Mouse (Mus musculus) cerebellum, adult 9-10 months (tissue): ENCODE data around the gene Nphs1.
"Not testable (repeated sequence)": the region's sequence is repeated elsewhere in the genome, so short reads cannot be mapped to it uniquely, and the experiment has no call there.

Experiments
- DNase-seq: peaks from one replicate; pipeline ENCODE4 v3.0.0; 2022

Nphs1 gene

DNA sequence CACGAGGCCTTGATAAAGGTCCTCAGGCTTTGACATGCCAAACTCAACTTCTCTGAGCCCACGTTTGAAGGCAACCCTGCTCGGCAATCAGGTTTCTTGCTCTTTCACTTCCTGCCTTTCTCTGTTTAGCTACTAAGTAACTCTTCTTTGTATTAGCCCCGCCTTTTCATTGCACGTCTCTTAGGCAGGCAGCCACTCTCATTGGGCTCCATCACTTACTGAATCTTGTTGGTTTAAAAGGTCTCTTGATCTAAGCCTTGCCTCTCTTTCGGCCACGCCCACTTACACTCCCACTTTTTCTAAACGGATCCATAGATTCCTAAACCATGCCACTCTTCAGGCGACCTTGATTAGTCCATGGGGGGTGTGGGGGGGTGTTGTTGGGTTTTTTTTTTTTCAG, 14.4 kb upstream of the Nphs1 start:
- DNase-seq = peak; percentile 45

DNA sequence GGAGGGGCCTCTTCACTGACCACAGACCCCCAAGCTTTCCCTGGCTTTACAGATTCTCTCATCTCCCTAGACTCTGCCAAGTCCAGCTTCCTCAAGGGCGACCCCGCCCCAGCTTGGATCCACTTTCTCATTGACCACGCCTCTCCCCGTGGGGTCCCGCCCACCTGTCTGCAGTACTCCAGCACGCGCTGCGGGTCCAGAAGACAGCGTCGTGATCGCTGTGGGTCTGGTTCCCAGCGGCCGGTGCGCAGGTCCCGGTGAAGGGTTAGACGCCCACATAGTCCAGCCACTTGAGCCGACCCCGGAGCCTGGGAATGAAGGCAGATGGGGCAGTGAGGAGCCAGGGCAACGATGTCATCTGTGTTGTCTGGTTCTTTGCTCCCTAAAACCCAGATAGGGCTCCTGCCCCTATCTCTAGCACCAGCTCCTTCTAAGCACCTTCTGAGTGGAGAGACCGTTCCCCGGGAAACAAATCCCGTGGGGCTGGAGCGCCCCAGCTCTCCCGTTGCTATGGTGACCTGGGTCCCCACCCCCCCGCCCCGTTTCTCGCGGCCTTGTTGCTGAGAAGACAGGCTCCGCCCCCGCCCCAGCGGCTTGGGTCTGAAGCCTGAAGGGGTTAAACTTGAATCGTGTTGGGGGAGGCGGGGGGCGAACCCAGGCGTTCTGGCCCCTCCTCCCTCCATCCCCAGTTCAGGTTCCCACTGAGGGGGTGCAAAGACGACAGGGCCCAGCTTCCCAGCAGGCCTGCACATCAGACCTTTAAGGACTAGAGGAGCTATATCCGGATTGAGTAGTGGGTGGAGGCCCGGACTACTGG, 13.8 kb upstream of the Nphs1 start:
- DNase-seq = peak; percentile 67

DNA sequence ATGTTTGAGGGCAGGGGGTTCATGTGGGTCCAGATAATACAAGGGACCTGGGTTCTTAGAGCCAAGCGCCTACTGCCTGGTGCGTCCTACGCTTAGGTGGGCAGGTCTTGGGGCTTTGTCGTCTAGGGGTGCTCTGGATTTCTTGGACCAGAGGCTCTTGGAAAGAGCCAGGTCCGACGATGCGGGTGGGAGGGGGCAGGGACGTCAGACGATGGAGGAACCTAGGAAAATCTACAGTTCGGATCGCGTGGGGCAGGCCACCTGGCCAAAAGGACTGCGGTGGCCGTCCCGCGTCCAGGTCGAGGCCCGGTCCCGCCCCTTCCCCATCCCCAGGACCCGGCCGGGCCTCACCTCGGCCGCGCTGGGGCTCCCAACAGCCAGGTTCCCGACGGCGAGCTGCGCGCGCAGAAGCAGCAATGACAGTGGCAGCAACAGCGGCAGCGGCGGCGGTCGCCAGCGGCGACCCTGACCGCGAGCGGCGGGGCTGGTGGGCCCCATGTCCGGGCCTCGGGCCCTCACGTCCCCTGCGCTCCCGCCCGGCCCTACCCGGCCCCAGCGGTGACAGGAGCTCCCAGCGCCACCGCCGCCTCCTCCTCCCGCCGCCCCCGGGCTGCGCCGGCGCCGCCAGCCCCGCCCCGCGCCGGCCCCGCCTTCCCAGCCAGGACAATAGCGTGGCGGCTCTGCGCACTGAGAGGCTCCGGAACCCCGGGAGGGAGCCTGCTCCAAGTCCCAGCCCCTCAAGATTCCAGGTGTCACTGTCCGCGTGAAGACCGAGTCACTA, 13.0 kb upstream of the Nphs1 start, which contains the start of gene Aplp1:
Gene Aplp1, minus strand, starts transcription at position 565 of the 781 bp plus-strand sequence.
- peak; percentile 57 for DNase-seq

DNA sequence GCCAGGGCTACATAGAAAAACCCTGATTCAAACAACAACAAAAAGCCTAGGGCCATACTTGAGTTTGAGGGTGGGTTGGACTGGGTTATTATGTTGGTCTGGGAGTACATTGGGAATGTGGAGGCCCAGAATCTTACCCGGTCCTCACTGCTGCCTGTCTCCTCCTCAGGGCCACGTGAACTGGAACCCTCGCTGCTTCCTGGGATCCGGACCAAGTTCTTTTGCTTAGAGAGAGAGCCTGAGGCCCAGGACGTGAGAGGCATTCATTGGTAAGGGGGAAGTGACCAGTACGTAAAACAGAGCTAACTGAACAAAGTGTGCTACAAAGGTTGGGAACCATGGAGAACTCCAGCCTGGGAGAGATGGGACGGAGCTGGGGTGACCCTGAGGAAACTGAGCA, 7.9 kb upstream of the Nphs1 start:
- no peak for DNase-seq

DNA sequence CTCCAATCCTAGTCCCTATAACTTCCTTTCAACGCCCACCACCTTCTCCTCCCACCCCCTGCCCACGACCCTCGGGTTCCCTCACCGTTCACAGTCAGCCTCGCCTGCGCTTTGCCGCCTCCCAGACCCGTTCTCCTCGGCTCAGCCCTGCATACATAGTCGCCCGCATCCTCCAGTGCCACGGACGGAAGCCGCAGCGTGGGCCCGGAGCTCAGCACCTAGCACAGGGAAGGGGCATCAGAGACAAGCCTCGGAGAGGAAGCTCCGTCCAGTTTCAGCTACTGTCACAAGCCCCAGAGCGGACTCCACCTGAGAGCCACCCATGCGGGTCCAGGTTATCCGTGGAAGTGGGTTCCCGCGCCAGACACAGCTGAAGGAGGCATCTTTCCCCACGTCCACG, 4.8 kb upstream of the Nphs1 start:
- DNase-seq = no peak

DNA sequence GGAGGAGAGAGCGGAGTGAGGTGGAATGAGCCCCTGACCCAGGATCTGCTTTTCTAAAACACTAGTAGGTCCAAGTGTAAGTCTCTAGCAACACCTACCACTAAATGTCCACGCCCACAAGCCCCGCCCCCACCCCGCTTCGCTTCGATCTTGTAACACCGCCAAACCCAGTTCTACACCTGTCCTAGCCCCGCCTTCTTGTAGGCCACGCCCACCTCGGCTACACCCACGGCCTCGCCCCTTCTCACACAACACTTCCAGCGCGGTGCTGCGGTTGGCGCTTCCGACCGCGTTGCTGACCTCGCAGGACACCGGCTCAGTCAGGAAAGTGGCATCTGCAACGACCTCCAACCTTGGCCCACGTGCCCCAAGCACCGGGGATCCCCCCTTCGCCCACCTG, 4.3 kb upstream of the Nphs1 start:
- no peak for DNase-seq

DNA sequence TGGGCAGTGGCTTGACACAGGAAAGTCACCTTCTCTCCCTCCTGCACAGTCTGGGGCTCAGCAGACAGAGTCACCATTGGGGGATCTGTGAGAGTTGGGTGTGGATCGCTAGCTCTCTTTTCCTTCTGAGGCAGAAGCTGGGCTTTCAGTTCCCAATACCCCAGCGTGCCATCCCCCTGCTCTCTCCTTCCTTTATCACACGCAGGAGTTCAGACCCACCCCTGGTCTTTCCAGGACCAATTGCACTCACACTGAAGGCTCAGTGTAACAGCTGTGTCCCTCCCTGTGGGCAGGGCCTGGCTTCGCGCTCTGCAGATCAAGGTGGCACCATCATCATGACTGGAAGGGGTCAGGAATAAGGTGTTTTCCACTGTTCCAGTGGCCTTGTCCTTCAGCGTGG, 3.9 kb upstream of the Nphs1 start:
- DNase-seq = no peak

DNA sequence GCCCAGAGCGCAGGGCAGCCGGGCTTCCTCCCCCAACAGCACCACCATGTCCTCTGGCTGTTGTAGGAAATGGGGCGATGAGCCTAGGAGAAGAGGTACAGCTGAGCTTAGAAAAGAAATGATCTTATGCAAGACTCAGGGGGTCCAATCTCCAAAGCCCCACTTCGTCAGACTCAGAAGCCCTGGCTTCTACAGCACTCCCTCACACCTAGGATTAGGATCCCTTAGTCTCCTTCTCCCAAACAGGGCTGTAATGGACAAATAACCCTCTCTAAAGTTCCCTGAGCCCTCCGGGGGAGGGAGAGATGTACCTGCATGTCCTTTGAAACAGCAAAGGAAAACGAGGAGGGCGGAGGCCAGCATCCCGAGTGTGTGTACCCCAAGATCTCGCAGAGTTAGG, 1.6 kb upstream of the Nphs1 start:
- no peak for DNase-seq

DNA sequence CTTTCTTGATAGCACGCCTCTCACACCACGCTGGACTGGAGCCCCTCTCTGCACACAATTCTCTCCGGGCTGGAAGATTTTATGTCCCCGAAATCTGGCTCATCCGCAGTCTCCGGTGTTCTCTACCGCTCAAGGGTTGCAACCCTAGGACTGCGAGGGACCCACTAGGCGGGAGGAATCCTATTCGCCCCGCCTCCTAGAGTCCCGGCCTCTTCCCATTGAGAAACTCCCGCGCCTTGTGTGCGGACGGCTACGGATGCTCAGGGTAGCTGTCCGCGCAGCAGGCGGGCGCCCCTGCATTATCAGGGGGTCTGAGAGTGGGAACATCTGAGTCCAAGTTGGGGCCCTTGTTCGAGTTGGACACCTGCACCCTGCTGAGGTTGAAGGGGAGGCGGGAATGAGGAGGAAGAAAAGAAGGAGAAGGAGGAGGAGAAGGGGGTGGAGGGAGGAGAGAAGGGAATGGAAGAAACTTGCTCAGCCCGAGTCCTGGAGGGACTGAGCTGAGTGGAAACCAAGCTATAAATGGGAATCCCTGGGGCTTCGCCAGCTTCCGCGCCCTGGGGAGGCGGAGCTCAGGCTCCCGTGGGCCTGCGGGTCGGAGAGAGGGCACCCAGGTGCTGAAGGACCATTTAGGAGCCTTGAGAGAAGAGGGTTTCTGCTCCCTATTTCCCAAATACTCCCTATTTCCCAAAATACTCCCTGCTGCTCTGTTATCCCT, 1.0 kb upstream of the Nphs1 start:
- no peak for DNase-seq

DNA sequence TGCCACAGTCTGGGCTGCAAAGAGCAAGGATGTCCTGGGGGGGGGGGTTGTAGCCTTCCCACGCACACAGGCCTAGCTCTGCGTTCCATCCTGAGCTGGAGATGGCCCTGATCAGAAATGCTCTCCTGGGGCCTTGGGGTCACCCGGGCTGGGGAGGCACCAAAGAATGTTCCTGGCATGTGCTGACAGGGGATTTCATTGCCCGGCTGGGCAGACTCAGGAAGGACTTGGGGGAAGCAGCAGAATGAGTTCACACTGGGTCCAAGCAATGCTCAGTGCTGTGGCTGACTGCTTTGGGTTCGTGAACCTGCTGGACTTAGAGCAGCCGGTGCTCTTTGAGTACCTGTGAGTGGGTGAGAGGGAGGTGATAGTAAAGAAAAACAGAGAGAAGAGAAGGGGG, 1.4 kb downstream of the Nphs1 start:
- no peak for DNase-seq

DNA sequence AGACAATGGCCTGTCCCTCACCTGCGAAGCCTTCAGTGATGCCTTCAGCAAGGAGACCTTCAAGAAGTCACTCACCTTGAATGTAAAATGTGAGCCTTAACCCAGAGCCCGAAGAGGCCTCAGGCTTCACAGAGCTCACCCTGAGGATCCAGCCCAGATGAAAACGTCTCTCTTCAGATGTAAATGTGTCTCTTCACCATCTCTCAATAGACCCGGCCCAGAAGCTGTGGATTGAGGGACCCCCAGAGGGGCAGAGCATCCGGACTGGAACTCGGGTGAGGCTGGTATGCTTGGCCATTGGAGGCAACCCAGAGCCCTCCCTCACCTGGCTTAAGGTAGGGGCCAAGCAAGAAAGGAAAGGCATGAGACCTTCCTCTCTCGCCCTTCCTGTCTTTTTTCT, 5.5 kb downstream of the Nphs1 start:
- DNase-seq = no peak

DNA sequence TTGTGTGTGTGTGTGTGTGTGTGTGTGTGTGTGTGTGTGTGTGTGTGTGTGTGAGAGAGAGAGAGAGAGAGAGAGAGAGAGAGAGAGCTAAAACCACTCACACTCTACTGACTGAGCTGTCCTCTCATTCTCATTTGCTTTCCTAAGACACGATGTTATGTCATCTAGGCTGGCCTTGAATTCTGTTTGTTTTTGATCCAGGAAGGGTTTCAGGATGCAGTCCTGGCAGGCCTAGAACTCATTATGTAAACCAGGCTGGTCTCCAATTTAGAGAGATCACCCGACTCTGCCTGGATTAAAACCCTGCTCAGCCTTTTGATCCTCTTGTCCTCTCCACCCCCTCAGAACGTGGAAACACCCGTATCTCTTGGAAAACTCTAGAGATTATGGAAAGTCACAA, 5.9 kb downstream of the Nphs1 start:
- DNase-seq = no peak

DNA sequence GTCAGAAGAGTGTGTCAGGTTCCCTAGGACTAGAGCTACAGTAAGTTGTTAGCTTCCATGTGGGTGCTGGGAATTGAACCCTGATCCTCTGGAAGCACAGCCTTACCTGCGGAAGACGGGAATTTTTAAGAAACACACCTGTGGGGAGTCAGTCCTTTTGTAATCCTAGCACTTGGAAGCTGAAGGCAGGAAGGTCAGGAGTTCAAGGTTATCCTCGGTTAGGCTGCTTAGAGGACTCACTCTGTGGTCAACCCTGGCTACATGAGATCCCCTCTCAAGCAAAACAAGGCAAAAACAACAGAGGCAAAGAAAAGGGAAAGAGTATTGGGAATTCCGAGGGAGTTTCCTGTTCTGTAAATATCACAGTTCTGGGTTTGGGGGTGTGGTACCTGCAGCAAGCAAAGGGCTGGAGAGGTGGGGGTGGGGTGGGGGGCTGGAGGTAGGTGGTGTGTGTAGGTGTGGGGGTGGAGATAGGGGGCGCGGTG, 6.7 kb downstream of the Nphs1 start:
- DNase-seq = no peak

DNA sequence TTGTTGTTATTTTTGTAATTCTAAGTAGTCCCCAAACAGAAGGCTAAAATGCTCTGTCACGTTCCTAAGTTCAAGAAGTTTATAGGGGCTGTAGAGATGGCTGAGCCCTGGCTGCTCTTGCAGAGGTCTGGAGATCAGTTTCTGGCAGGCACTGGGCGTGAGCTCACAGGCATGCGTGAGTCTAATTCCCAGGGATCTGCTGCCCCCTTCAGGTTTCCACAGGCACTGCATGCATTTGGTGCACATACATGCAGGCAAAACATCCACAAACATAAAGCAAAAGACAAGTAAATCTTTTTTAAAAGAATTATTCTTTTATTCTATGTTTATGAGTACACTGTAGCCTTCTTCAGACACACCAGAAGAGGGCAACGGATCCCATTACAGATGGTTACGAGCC, 14.3 kb downstream of the Nphs1 start:
- DNase-seq = no peak

DNA sequence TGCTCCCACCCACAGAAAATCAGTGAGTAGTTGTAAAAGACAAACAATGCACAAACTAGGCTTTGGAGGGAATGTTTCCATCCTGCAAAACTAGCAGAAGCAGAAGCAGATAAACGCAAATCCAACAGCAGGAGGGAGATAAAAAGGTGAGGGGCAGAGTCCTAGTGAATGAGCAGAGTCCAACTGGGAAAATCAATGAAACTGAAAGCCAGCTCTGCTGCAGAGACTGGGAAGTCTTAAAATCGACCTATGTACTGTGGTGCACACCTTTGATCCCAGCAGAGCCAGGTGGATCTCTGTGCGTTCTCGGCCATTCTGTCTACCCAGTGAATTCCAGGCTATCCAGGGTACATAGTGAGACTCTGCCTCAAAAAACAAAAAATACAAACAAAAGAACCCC, 16.9 kb downstream of the Nphs1 start:
- DNase-seq = no peak

DNA sequence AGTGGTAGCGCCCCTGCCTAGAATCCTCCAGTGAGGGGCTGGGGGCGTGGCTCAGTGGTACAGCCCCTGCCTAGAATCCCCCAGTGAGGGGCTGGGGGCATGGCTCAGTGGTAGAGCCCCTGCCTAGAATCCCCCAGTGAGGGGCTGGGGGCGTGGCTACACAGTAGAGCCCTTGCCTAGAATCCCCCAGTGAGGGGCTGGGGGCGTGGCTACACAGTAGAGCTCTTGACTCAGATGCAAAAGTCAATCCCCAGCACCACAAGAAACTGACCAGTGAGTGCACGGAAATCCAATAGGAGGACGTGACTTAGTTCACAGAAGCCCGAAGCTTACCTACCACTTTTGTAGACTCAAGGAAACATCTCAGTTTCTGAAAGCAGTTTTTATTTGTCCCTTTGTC, 18.0 kb downstream of the Nphs1 start:
- DNase-seq = not testable (repeated sequence)

DNA sequence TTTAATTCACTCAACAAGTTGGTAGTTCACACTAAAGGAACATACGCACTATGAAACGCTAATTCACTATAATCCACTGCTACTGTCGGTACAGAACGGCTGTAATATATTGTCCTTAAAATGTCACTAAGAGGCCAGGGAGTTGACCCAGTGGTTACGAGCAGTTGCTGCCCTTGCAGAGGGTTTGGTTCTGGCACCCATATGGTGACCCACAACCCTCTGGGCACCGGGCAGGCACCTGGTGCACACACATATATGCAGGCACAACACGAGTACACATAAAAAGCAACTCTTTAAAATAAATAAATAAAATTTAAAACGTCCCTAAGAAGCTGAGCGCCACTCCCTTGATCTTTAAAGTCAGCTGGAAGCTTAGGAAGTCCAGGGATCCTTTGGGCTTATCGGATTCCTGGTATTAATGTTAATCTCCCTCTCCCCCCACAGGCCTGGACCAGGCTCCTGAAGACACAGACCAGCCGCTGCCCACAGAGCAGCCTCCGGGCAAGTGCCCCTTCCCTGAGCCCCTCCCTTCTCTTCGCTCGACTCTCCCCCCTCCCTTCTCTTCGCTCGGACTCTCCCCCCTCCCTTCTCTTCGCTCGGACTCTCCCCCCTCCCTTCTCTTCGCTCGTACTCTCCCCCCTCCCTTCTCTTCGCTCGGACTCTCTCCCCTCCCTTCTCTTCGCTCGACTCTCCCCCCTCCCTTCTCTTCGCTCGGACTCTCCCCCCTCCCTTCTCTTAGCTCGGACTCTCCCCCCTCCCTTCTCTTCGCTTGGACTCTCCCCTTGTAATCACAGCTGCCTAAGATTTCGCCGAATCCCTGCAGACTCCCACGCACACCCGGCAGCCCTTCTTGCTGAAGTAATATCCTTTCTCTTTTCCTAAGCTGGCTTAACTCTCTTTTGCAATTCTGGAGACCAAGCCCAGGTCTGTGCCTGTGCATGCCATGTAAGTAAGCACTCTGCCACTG, 19.6 kb downstream of the Nphs1 start:
- DNase-seq = no peak

DNA sequence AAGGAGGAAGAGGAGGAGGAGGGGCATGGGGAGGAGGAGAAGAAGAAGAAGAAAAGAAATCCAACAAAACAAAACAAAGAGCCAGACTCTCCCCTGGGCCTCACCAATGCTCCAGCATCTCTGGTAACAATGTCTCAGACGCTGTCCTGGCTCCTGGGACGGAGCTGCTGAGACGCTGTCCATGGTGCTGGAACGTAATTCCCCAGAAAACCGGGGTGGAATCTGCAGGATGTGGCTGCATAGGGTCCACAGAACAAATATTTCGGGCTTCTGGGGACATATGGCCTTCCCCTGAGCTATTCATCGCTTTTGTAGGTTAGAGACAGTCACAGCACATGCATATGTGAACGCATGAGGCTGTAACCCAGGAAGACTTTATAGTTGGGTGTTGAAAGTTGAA, 26.1 kb downstream of the Nphs1 start:
- DNase-seq = no peak

DNA sequence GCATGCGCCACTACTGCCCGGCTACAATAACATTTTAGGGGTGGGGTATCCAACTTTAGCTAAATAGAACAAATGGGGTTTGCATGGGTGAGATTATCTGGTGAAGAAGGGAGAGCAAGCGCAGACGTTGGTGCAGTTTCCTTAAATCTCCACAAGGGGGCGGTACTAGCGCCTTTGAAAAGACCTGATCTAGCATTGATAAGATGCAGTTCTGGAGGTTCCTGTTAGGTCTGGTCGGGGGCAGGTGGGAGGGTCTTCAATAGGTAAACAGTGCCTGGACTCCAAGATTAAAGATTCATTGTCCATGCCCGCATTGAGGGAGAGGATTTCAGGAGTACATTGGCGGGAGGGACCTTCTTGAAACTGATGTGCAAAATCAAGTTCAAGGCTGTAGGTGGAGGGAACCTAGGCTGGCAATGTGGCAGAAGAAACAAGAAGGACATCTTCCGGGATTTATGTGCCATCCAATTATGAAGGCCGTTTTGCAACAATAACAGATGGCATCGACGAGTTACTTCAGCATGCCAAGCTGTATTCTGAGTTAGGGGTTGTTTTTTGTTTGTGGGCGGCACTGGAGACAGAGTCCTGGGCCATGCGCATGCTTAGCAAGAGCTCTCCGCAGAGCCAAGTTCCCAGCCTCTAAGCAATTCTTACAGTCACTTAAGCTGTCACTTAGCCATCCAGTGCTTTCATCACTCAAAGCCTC, 32.3 kb downstream of the Nphs1 start:
- peak; percentile 65 for DNase-seq

DNA sequence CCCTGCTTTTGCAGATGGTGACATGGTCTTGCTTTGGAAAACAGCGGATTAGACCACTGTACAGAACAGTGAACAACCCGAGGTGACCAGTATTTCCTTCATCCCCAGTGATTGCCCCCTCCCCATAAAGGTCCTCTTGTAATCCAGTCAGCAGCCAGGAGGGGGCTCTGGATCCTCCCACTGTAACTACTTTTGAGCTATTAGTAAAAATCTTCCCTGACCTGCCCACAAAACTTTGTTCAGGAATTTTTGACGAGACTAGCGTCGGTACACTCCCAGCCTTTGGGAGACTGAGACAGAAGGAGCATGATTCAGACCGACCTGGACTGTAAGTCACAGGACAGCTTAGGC, 32.8 kb downstream of the Nphs1 start:
- DNase-seq = no peak

DNA sequence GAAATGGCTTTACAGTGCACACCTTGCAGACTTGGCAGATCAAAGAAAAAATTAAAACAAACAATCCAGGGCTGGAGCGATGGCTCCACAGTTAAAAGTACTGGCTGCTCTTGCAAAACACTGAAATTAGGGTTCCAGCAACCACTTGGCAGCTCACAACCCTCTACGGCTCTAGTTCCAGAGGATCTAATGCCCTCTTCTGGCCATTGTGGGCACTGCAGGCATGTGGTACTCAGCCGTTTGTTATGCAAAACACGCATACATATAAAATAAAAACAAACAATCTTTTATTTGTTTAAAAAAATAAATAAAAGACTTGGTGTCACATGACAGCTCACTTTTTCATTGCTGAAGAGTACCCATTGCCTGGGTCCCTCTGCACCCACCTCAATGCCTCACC, 34.6 kb downstream of the Nphs1 start:
- DNase-seq = peak; percentile 88
